Mouse (Mus musculus): ENCODE measurements around the gene Slc44a5.
"Not testable (repeated sequence)": the region's sequence is repeated elsewhere in the genome, so short reads cannot be mapped to it uniquely, and the experiment has no call there.

The Slc44a5 gene

GRCm38 (mm10) chr3:154093745-154094322 is 120.6 kb downstream of the Slc44a5 start:
- no peak for DNase-seq (ENCODE audit: low spot score in 2 of 2)

DNA sequence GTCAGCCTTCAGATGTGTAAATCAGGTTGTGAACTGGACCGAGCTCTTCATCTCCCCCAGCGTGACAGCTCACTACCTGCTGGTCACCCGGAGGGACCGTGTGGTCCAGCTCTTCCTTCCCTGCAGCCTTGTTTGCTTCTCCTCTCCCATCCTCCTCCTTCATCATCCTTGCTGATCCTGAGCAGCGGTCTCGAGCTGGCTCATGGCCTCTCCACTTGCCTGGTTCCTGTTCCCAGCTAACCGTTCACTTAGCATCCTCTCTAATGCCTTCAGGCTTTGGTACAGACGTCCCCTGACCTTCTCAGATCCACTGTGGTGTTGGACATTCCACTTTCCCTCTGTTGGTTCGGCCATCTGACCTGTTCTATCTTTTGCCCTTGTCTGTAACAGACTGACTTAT is 128.4 kb downstream of the Slc44a5 start:
- no peak for DNase-seq (ENCODE audit: low spot score in 2 of 2)

DNA sequence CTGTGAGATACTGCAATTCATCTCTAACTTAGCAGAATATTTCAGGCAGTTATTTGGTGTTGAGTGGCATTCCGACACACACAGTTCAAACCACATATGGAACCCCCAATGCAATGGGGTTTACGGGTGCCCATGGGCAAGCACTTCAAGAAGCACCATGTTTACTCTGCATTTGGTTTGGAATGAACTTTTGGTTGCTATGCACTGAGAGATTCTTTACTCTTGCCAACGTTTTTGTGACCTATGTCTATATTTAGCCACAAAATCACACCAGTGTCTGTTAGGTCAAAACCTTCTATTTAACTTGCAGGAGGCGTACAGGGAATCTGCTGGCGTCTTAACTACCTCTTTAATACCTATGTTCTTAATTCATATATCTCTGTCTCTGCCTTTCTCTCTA is 137.3 kb downstream of the Slc44a5 start:
- DNase-seq (ENCODE audit: low spot score in 2 of 2) = no peak

DNA sequence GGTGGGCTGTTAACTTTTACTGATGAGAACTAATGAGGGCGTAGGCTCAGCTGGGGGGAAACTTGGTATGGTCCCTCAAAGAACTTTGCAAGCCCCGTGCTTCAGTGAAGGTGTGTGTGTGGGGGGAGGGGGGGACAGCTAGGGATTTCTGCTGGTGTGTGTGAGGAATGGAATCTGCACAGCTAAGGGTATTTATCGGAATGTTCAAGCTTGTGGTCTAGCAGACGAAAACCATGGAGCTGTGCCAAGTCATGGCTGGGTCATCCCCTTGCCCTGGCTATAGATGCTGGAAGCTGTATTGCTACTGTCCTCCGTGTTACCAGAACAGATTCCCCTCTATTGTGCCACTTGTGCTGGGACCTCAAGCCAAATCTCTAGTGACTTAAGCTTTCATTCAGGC is 138.0 kb downstream of the Slc44a5 start:
- DNase-seq (ENCODE audit: low spot score in 2 of 2) = no peak

DNA sequence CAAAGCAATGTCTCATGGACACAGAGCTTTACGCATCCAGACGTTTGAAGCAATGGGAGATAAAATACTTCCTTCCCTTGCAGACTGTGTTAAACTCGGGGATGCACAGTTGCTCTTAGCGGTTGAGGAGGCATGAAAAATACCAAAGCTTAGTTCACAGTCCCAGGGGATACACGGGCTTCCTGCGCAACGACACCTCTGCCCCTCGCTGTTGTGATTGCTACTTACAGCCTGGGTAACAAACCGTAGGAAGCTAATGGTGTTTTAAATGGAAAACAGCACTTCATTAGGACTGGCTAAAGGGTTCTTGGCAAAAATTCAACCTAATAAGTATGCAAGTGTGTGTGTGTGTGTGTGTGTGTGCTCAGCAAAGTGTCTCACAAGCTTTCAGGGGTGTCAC is 141.8 kb downstream of the Slc44a5 start:
- no peak for DNase-seq (ENCODE audit: low spot score in 2 of 2)

DNA sequence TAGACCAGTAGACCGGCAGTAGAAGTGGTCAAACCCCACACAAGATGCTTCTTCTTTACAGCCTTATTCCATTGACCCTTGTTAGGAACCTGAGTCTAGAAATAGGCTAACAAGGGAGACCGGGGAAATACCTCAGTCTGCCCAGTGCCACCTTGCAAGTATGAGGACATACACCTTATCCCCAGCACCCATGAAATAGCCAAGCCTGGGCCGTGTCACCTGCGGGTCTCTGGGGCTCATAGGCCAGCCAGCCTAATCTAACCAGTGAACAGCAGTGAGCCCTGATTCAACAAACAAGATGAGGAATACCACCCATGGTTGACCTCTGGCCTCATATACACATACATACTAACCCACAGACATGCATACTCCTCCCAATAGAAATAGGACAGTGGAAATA is 142.2 kb downstream of the Slc44a5 start:
- no peak for DNase-seq (ENCODE audit: low spot score in 2 of 2)

DNA sequence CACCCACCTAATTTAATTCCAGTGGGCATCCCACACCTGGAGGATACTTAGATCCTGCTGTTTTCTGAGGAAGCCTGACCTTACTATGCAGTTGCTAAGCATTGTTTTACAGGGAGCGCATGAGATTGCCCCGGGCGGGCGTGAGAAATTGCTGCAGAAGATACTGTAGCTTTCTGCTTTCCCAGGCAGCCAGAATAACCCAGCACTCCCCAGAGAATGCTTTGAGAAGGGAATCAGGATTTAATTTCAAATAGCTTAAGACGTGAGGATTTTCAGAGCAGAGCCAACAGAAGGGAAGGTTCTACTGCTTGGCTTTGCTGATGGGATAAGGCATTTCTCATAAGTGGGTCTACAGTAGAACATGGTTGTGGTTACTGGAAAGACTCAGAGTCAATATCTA is 142.8 kb downstream of the Slc44a5 start:
- DNase-seq (ENCODE audit: low spot score in 2 of 2) = no peak

GRCm38 (mm10) chr3:154118992-154119603 is 145.9 kb downstream of the Slc44a5 start:
- no peak for DNase-seq (ENCODE audit: low spot score in 2 of 2)

DNA sequence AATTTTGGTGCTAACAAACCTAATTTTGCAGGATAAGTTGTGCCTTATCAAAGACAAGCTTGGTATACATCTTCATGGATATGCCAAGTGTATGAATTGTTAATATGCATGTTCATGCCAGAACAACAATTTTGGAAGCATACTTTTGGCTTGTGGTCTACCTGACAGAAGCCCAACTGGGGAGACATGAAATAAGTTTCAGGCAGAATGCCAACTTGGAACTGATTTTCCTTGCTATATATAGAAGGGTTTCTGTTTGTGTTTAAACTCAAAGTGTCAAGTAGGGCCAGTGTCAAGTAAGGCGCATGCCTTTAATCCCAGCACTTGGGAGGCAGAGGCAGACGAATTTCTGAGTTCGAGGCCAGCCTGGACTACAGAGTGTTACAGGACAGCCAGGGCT is 149.3 kb downstream of the Slc44a5 start:
- no peak for DNase-seq (ENCODE audit: low spot score in 2 of 2)

DNA sequence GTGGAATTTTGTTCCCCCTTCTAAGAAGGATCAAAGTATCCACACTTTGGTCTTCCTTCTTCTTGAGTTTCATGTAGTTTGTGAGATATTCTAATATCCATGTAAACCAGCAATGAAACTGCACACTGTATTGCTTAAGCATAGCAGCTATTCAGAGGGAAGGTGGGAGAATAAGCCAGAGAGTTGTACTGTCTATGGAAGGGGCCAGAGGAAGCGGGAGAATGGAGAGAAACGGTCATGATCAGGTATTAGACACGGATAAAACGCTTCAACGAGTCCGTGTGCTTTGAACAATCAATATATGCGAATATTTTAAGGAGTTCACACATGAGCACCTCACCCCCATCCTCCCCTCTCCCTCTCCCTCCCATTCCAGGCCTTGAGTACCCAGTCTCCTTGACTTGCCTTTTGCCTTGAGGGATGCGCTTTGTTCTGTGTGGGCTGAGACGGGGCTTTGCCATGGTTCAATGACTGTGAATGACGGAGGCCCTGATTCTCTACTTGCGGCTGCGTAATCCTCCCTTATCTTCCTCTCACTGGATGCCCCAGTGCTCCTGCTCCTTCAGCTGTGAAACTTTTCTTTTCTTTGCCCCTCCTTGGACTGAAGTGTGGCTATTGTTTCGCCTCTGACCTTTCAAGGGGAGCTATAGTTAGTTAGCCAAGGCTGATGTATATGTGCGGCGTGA is 151.8 kb downstream of the Slc44a5 start:
- no peak for DNase-seq (ENCODE audit: low spot score in 2 of 2)

- no peak for DNase-seq (ENCODE audit: low spot score in 2 of 2)
These were observed 152.6 kb downstream of the Slc44a5 start for GRCm38 (mm10) chr3:154125768-154126376.

- no peak for DNase-seq (ENCODE audit: low spot score in 2 of 2)
These were observed 154.0 kb downstream of the Slc44a5 start for GRCm38 (mm10) chr3:154127246-154127645.

- no peak for DNase-seq (ENCODE audit: low spot score in 2 of 2)
These were observed 155.8 kb downstream of the Slc44a5 start for GRCm38 (mm10) chr3:154129036-154129435.

DNA sequence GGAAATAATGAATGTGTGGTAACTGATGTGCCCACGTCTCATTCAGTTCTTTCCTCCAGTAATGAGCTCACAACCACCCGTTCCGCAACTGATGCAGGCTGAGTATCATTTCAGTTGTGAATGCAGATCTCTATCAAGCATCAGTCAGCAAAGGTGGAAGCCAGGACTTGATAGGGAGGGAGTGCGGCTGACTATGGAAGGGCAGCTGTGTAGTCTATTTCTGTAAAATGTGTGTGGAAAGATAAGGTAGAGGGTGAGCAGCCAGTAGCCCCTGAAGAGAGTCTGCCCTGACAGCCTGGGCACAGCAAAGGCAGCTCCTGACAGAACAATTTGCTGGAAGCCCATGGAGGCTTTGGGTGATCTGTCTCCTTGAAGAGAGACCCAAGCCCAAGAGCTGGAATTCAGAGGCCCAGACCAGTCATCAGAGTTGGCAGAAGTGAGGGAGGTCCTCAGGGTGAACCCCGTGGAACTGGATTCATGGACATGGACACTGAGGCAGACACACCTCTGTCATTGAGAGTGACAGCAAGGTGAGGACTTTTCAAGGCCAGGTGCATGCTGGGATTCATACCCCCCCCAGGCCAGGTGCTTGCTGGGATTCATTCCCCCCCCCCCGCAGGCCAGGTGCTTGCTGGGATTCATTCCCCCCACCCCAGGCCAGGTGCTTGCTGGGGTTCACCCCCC is 157.3 kb downstream of the Slc44a5 start:
- no peak for DNase-seq (ENCODE audit: low spot score in 2 of 2)

DNA sequence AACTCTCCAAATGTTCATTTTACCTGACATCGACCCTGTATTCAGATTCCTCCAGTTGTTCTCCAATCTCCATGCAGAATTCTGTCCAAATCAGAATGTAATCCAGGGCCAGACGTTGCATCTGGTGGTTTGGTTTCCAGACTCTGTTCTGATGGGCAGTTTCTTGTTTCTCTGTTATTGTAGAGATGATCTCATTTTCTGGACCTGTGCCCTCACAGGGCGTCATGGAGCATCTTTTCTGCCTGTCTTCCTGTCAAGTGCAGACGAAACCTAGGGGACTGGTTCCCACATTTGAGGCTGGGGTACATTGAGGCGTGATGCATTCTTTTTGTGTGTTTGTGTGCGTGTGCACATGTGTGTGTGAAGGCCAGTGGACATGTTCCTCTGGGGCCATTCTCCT is 160.8 kb downstream of the Slc44a5 start:
- no peak for DNase-seq (ENCODE audit: low spot score in 2 of 2)

DNA sequence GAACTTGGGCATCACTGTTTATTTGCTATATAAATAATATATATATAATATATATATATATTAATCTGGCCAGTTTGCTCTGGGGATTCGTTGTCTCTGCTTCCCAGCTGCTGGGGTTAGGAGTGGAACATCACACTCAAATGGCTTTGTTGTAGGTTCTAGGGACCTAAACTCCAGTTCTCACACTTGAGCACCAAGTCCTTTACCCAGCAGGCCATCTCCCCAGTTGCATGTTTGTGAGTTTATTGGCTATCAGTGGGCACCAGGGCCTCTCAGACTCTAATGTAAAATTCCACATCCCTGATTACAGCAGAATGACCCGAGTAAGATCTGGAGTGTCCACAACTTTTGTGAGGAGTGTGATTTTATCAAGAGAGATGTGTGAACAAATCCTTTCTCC is 161.5 kb downstream of the Slc44a5 start:
- no peak for DNase-seq (ENCODE audit: low spot score in 2 of 2)

- DNase-seq (ENCODE audit: low spot score in 2 of 2) = no peak
These were observed 163.3 kb downstream of the Slc44a5 start for GRCm38 (mm10) chr3:154136501-154136900.

GRCm38 (mm10) chr3:154141346-154141745 is 168.1 kb downstream of the Slc44a5 start:
- DNase-seq (ENCODE audit: low spot score in 2 of 2) = no peak

- no peak for DNase-seq (ENCODE audit: low spot score in 2 of 2)
These were observed 169.4 kb downstream of the Slc44a5 start for GRCm38 (mm10) chr3:154142618-154143017.

- DNase-seq (ENCODE audit: low spot score in 2 of 2) = no peak
These were observed 172.5 kb downstream of the Slc44a5 start for GRCm38 (mm10) chr3:154145750-154146149.

DNA sequence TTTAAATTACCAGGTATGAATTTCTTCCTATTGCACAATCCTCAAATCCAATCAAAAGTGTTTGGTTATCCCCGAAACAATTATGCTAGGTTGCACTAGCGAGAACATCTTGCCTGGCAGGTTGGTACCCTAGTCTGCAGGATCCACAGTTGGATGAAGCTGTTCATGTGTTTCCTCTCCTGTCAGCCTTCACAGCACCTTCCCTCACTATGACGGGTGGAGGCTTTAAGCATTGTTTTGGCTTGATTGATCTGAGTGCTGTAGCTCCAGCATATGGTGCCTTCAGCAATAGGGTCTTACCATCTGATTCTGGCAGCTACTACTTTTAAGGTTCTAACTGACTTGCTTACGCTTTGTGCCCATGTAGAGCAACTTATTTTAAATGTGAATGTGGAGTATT is 176.5 kb downstream of the Slc44a5 start:
- DNase-seq (ENCODE audit: low spot score in 2 of 2) = no peak

DNA sequence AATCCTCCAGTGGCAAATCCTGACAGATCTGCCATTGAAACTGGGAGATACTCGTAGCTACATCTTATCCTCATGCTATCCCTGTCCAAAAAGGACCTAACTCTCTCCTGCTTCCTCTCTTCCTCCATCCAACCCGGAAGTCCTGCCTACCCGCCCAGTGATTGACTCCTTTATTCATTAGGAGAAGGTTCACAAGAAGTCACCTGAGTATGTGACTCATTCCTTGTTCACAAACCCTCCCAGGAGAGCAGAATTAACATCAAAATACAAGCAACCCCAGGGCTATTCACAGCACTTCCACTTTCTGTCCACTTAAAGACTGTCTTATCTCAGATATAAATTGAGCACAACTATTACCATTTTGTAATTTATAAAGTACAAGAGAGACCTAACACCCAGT is 180.3 kb downstream of the Slc44a5 start:
- DNase-seq (ENCODE audit: low spot score in 2 of 2) = not testable (repeated sequence)
